Mouse (Mus musculus): ENCODE results near the gene Cntnap4. TPM values are rescaled to one million over a fixed set of nuclear protein-coding genes. Genes with fewer than 3 reads are reported as not detected.

The Cntnap4 gene
- 10 to 100 TPM; 24.3 to 25.6 TPM for total RNA-seq (2021)

DNA sequence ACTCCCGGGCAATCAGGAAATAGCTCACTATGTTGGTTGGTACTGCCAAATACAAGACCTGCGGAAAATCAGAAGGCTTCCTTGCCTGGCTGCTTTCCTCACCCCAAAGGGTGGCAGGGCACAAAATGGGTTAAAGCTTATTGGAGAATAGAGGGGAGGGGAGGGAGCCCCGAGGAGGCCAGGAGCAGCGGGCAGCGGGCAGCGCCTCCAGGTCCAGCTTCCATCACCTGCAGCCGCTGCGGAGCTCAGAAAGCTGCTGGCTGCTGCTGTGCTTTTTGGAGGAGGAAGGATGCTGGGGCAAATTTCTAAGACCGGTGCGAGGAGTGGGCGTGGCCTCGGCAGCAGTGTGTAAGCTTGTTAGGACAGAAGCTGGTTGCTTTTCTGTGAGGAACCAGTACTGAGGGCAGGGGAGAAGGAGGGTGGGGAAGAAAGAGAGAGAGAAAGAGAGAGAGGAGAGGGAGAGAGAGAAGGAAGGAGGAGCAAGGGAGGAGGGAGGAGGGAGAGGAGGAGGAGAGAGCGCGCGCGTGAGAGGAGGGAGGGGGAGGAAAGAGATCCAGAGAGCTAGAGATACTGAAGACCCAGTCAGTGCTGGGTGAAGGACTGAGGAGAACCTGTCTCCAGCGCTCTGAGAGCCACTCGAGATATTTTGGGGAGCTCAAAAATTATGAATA is at the start of gene Cntnap4:
Gene Cntnap4, plus strand, starts transcription at position 573 of the 671 bp plus-strand sequence.
- DNase-seq (ENCODE audit: low spot score in 2 of 2): peak; percentile 53 to 62
- intact Hi-C loops (cut with DNase I): loop anchor here (2.0 to 10.0 kb wide), 7 partner anchors 155 to 1063 kb away; no protein-coding TSS in a partner anchor

GRCm38 (mm10) chr8:112557376-112557775 is 12.5 kb upstream of the Cntnap4 start:
- intact Hi-C loops (cut with DNase I): no loop called here
- no peak for DNase-seq (ENCODE audit: low spot score in 2 of 2)

GRCm38 (mm10) chr8:112570541-112570940 is 698 bp downstream of the Cntnap4 start:
- DNase-seq (ENCODE audit: low spot score in 2 of 2): peak; percentile 13 to 24
- intact Hi-C loops (cut with DNase I): loop anchor here (2.0 to 10.0 kb wide), 5 partner anchors 154 to 1012 kb away; no protein-coding TSS in a partner anchor

- intact Hi-C loops (cut with DNase I): loop anchor here (2.0 to 10.0 kb wide), 5 partner anchors 153 to 1011 kb away; no protein-coding TSS in a partner anchor
- DNase-seq (ENCODE audit: low spot score in 2 of 2): peak; percentile 48 to 63
Observed at GRCm38 (mm10) chr8:112571337-112571904, 1.6 kb downstream of the Cntnap4 start.

- intact Hi-C loops (cut with DNase I): no loop called here
- no peak for DNase-seq (ENCODE audit: low spot score in 2 of 2)
Observed at GRCm38 (mm10) chr8:112581473-112581872, 11.6 kb downstream of the Cntnap4 start.

DNA sequence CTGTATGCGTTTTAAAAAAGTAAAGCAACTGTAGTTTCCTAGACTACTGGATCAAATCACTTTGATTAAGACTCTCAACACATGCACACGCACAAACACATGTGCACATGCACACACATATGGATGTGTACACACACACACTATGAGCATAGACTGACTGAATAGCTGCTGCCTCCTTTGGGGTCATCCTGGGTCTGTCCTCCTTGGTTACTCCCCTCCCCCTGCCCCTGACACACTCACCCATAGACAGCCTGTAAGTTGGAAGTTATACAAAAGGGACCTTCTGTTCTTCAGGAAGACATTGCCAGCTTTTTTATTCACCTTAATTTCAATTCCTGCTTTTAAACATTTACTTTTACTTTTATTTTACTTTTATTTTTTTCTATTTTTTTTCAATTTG is 13.6 kb downstream of the Cntnap4 start:
- intact Hi-C loops (cut with DNase I): no loop called here
- DNase-seq (ENCODE audit: low spot score in 2 of 2): no peak

GRCm38 (mm10) chr8:112588357-112589051 is 18.7 kb downstream of the Cntnap4 start:
- intact Hi-C loops (cut with DNase I): no loop called here

DNA sequence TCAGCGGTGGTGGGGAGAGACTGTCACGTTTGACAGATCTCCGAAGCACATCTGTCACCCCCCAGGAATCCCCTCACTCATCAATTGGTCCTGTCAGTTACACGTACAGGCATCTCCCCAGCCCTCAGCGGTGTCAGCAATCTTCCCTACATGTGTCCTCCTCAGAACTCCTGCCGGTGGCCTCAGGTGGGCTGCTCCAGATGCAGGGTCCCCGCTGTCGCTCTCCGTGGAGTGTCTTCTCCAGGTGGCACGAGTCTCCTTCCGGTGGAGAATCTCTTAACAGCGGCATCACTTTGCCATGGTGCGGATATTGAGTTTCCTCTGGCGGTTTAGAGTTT is 19.2 kb downstream of the Cntnap4 start:
- intact Hi-C loops (cut with DNase I): no loop called here

More at GRCm38 (mm10) chr8:112588357-112589051, 18.7 kb downstream of the Cntnap4 start:
- no peak for DNase-seq (ENCODE audit: low spot score in 2 of 2)

DNA sequence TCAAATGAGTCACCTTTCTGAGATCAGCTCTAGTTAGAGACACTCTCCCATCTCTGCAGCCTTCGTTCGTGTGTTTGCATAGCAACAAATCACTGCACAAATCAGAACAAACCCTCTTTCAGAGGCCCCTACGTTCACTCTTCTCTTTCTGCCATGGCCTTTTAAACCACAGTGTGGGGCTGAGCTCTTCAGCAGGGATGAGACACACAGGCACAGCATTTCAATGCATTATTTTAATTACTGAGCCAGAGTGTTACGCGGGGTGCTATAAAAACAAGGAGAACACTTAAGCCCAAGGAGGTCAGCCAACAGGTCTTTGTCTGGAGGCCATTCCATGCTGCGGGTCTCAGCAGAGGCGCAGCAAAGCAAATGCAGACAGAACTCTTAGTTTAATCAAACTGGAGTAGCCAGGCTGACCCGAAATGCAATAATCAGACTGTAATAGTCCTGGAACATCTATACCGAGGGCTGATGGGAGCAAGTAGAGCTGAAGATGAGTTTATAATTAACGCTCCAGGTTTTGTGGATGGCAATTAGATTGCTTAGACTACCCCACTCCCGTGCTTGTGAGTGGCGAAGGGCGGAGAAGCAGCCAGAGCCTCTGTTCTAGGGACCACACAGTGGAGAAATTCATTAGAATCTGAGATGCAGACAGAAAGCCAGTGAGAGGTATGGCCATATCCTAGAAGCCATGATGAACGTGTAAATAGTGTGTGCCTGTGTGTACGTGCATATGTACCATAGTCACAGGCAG is 26.4 kb downstream of the Cntnap4 start:
- intact Hi-C loops (cut with DNase I): no loop called here
- no peak for DNase-seq (ENCODE audit: low spot score in 2 of 2)

More for the DNA sequence above, 19.2 kb downstream of the Cntnap4 start:
- no peak for DNase-seq (ENCODE audit: low spot score in 2 of 2)

- no peak for DNase-seq (ENCODE audit: low spot score in 2 of 2)
- intact Hi-C loops (cut with DNase I): no loop called here
Observed at GRCm38 (mm10) chr8:112599975-112600374, 30.1 kb downstream of the Cntnap4 start.

GRCm38 (mm10) chr8:112601150-112601549 is 31.3 kb downstream of the Cntnap4 start:
- intact Hi-C loops (cut with DNase I): no loop called here
- DNase-seq (ENCODE audit: low spot score in 2 of 2): no peak

GRCm38 (mm10) chr8:112610121-112610520 is 40.3 kb downstream of the Cntnap4 start:
- intact Hi-C loops (cut with DNase I): no loop called here
- no peak for DNase-seq (ENCODE audit: low spot score in 2 of 2)

DNA sequence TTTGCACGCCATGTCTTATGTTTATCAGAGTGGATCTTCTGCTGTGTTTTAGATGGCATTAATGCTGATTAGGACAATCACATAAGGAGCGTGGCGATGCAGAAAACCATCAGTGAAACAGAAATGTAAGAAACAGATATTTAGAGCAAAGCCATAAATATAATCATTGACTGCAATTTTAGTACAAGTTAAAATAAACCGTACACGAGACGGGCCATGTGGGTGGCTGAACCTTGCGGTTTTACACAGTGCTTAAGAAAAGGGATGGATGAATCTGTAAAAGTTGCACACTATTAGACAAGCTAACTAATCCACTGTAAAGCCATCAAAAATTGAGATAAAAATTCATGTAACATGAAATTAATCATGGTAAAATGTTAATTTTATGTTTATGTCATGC is 58.9 kb downstream of the Cntnap4 start:
- intact Hi-C loops (cut with DNase I): no loop called here
- peak in 1 of 2 experiments; percentile 7 for DNase-seq (ENCODE audit: low spot score in 2 of 2)

- no peak for DNase-seq (ENCODE audit: low spot score in 2 of 2)
- intact Hi-C loops (cut with DNase I): no loop called here
Observed at GRCm38 (mm10) chr8:112652657-112653056, 82.8 kb downstream of the Cntnap4 start.

DNA sequence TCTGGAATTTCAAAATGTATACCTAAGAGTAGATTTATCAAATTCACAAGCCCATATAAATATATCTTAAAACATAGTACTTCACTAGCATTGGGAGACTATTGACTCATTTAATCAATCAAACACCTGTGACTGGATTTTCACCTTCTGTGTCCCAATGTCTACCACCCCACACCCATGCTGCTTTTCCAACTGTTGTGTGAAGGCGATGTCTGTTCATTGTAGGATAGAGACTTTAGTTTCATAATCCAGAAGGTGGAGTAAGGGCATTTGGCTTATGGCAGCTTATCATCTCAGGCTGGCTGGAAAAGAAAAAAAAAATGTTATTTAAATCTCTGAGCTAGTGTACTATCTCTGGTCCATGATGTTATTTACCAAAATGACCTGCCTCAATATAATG is 83.4 kb downstream of the Cntnap4 start:
- intact Hi-C loops (cut with DNase I): no loop called here
- no peak for DNase-seq (ENCODE audit: low spot score in 2 of 2)

- intact Hi-C loops (cut with DNase I): no loop called here
- no peak for DNase-seq (ENCODE audit: low spot score in 2 of 2)
Observed at GRCm38 (mm10) chr8:112653994-112654393, 84.2 kb downstream of the Cntnap4 start.

- intact Hi-C loops (cut with DNase I): no loop called here
- no peak for DNase-seq (ENCODE audit: low spot score in 2 of 2)
Observed at GRCm38 (mm10) chr8:112664067-112664466, 94.2 kb downstream of the Cntnap4 start.

GRCm38 (mm10) chr8:112674671-112675070 is 104.8 kb downstream of the Cntnap4 start:
- no peak for DNase-seq (ENCODE audit: low spot score in 2 of 2)
- intact Hi-C loops (cut with DNase I): no loop called here

GRCm38 (mm10) chr8:112681757-112682156 is 111.9 kb downstream of the Cntnap4 start:
- intact Hi-C loops (cut with DNase I): no loop called here
- DNase-seq (ENCODE audit: low spot score in 2 of 2): peak in 1 of 2 experiments; percentile 6

DNA sequence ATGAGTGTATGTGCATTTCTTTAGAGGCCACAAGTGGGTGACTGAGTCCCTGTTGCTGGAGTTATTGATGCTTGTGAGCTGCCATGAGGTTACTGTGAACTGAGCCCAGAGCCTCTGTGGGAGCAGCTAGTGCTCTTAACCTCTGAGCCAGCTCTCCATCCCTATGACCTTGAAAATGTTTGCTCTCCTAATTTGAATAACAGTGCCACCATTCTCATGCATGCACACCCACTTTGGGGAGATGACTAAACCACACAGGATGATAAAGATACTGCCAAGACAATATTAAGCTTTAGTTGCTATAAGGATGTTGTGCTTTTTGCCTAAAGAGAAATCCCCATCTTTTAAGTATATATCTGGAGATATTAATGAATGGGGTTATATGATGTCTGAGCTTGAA is 125.9 kb downstream of the Cntnap4 start:
- DNase-seq (ENCODE audit: low spot score in 2 of 2): no peak
- intact Hi-C loops (cut with DNase I): no loop called here

All from left cerebral cortex, postnatal 36 days (tissue).